Mouse (Mus musculus) bone marrow macrophage, adult 2 months (primary cell): ENCODE data around the gene Crb2. TPM values are rescaled to one million over a fixed set of nuclear protein-coding genes. Genes with fewer than 3 reads are reported as not detected.

Source experiments
- H3K27ac ChIP-seq: 2 replicates; pipeline ENCODE4 v1.5.1; 2012; ENCODE audit warnings: low read depth, low read length; ENCODE audit not compliant: insufficient read depth
- H3K4me1 ChIP-seq: 2 replicates; pipeline ENCODE4 v1.6.1; 2012; ENCODE audit warnings: low read length; ENCODE audit not compliant: control insufficient read depth, insufficient read depth
- H3K4me3 ChIP-seq: 2 replicates; pipeline ENCODE4 v1.5.1; 2012; ENCODE audit warnings: mild to moderate bottlenecking, low read length, moderate library complexity; ENCODE audit not compliant: insufficient read depth
- CTCF ChIP-seq: IDR thresholded peaks from 2 replicates; pipeline ENCODE4 v1.5.1; 2012; ENCODE audit warnings: low read depth, mild to moderate bottlenecking, low read length, moderate library complexity
- POLR2A ChIP-seq: IDR thresholded peaks from 2 replicates; pipeline ENCODE4 v1.6.1; 2012; ENCODE audit warnings: mild to moderate bottlenecking, low read depth, low read length, borderline replicate concordance
- polyA plus RNA-seq: library from polyadenylated mRNA; stranded (reverse); fragments of >200 nt; gene quantifications from 2 replicates; pipeline ENCODE4 v1.2.4, GENCODE M21; 2012; ENCODE audit not compliant: missing spikeins, insufficient read depth, insufficient read length

Gene Crb2
- polyA plus RNA-seq, result not detected in 2 replicates

- TF ChIP-seq CTCF (no peak), POLR2A (no peak)
These were observed at the start of gene Crb2 for GRCm38 (mm10) chr2:37776016-37776415. Gene Crb2, plus strand, starts transcription at chr2:37776249.

GRCm38 (mm10) chr2:37731241-37731801 is 44.7 kb upstream of the Crb2 start:
- H3K4me1 ChIP-seq, result peaks cover 12% of the 10 kb centered on the region
- no peak overlapping the region for H3K4me3 ChIP-seq
- TF ChIP-seq POLR2A, result no peak
- no peak for TF ChIP-seq CTCF
- H3K27ac ChIP-seq, result no peak overlapping the region

More at GRCm38 (mm10) chr2:37776016-37776415, at the start of gene Crb2:
- no peak within 1 kb of the TSS for H3K27ac ChIP-seq
- no peak within 1 kb of the TSS for H3K4me3 ChIP-seq
- H3K4me1 ChIP-seq, result no peaks in the 10 kb centered on the region; the same call in 1 of the 2 replicates

GRCm38 (mm10) chr2:37734979-37735806 is 40.9 kb upstream of the Crb2 start:
- Histone ChIP-seq H3K4me1 (peaks cover 14% of the 10 kb centered on the region), H3K27ac (no peak overlapping the region), H3K4me3 (no peak overlapping the region)
- TF ChIP-seq POLR2A, result no peak
- TF ChIP-seq CTCF, result no peak

GRCm38 (mm10) chr2:37735807-37736188 is 40.3 kb upstream of the Crb2 start:
- H3K4me1 ChIP-seq, result peaks cover 14% of the 10 kb centered on the region
- no peak overlapping the region for H3K4me3 ChIP-seq
- TF ChIP-seq CTCF, result no peak
- no peak for TF ChIP-seq POLR2A
- no peak overlapping the region for H3K27ac ChIP-seq

GRCm38 (mm10) chr2:37741806-37742554 is 34.1 kb upstream of the Crb2 start:
- Histone ChIP-seq H3K4me1 (peaks cover 2% of the 10 kb centered on the region; the same call in 1 of the 2 replicates), H3K4me3 (no peak overlapping the region), H3K27ac (no peak overlapping the region)
- TF ChIP-seq POLR2A (no peak), CTCF (no peak)

GRCm38 (mm10) chr2:37744773-37745395 is 31.2 kb upstream of the Crb2 start:
- no peak overlapping the region for H3K4me3 ChIP-seq
- TF ChIP-seq CTCF, result no peak
- TF ChIP-seq POLR2A, result no peak
- H3K4me1 ChIP-seq, result peaks cover 2% of the 10 kb centered on the region; the same call in 1 of the 2 replicates
- no peak overlapping the region for H3K27ac ChIP-seq

- peaks cover 2% of the 10 kb centered on the region; the same call in 1 of the 2 replicates for H3K4me1 ChIP-seq
- H3K4me3 ChIP-seq, result no peak overlapping the region
- TF ChIP-seq POLR2A, result no peak
- TF ChIP-seq CTCF, result no peak
- no peak overlapping the region for H3K27ac ChIP-seq
These were observed 29.6 kb upstream of the Crb2 start for GRCm38 (mm10) chr2:37746293-37747049.

- H3K4me1 ChIP-seq, result peaks cover 2% of the 10 kb centered on the region; the same call in 1 of the 2 replicates
- H3K4me3 ChIP-seq, result no peak overlapping the region
- TF ChIP-seq POLR2A (no peak), CTCF (no peak)
- no peak overlapping the region for H3K27ac ChIP-seq
These were observed 28.1 kb upstream of the Crb2 start for GRCm38 (mm10) chr2:37747909-37748308.

GRCm38 (mm10) chr2:37748442-37749066 is 27.5 kb upstream of the Crb2 start:
- peaks cover 2% of the 10 kb centered on the region; the same call in 1 of the 2 replicates for H3K4me1 ChIP-seq
- TF ChIP-seq CTCF, result no peak
- no peak for TF ChIP-seq POLR2A
- H3K4me3 ChIP-seq, result no peak overlapping the region
- no peak overlapping the region for H3K27ac ChIP-seq
